Mouse (Mus musculus) CD4-positive, CD25-positive, alpha-beta regulatory T cell, adult 9 weeks (primary cell): ENCODE measurements around the gene Cpne2. TPM values are rescaled to one million over a fixed set of nuclear protein-coding genes. Genes with fewer than 3 reads are reported as not detected.

Experiments used
- polyA plus RNA-seq: library from polyadenylated mRNA; unstranded; fragments of 100-300 nt; shearing (Covaris generic); gene quantifications from one replicate; pipeline ENCODE4 v1.2.1, GENCODE M21; 2017

The Cpne2 gene
- polyA plus RNA-seq, result not detected

DNA sequence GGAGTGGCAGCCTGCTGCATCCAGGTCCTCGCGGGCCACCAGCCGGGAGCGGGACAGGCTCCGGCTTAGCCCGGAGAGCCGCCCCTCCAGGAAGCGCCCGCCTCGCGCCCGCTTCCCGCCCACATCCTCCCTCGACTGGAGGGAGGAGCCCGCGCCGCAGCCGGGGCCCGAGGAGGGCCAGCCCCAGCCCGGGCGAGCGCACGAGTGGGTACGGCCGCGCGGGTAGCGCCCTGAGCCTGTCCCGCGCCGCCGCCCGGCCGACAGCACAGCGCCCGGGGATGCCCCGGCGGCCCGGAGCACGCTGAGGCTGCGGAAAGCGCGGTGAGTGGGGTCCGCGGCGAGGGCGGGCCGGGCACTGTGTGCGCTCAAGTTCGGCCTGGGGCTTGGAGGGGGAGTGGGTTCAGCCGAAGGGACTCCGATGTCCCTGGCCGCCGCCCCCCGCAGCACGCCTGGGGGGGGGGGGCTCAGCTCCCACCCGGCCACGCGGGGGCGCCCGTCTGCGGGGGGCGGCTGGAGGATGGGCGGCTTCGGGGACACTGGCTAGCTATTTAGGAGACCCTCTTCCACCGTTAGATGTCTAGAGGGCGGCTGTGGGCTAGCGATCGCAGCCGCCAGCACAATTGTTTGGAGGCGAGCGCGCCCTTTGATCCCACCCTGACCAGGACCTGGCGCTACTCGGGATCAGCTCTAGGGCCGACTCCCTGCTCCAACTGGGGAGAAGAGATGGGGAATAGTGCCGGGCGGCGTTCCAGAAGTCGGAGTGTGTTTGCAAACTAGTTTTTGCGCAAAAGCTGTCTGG lies at the start of gene Cpne2:
TSS of gene Cpne2 (plus strand) at position 118 of the 799 bp plus-strand sequence.

DNA sequence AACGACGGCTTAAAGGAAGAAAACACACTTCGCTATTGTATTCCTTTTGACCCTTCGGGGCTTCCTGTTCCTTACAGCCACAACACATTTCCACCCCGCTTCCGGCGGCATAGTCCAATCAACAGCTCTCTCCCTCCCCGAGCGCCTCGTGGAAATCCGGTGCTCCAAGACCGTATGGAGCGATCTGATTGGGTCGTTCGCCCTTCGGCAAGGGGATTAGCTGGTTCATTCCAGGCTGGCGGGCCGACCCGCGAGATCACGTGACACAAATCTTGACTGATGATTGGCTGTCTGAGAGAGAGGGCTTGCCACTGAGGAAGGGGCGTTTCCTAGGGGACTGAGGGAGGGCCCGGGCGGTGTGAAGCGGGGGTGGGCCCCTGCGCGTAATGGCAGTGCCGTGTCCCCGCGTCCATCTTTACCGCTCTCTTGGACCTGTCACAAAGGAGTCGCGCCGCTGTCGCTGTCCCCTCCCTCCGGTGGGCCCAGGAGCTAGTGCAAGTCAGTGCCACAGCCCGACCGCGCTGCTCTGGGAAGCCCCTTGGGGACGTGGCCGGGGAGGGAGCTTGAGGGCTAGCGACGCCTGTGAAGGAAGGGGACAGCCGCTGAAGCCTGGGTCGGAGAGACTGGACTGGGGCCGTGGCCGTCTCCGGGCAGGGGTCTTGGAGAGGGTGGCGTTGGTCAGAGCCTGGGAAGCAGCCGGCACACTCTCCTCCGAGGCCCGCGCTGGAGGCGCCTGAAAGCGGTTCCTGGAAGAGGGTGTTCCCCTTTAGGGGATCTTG lies 69.0 kb downstream of the Cpne2 start, which contains the start of the genes Rspry1 and Fam192a:
TSS of gene Rspry1 (plus strand) at position 331 of the 779 bp plus-strand sequence.
TSS of gene Fam192a (minus strand) at position 391 of the 779 bp plus-strand sequence.

Other genes starting within 250 kb of the Cpne2 start
- 0.38 TPM for gene Slc12a3, start 203.8 kb upstream of the Cpne2 start, polyA plus RNA-seq
- 155 TPM for gene Herpud1, start 146.6 kb upstream of the Cpne2 start, polyA plus RNA-seq
- gene Nlrc5, start 98.6 kb upstream of the Cpne2 start, polyA plus RNA-seq, result 285 TPM
- 77.4 TPM for gene Rspry1, start 68.9 kb downstream of the Cpne2 start, polyA plus RNA-seq
- 94.1 TPM for gene Fam192a, start 69.0 kb downstream of the Cpne2 start, polyA plus RNA-seq
- 26.9 TPM for gene Arl2bp, start 133.6 kb downstream of the Cpne2 start, polyA plus RNA-seq
- 0.35 TPM for gene Pllp, start 163.3 kb downstream of the Cpne2 start, polyA plus RNA-seq
- gene Ccl22, start 212.6 kb downstream of the Cpne2 start, polyA plus RNA-seq, result not detected
- gene Cx3cl1, start 239.0 kb downstream of the Cpne2 start, polyA plus RNA-seq, result 0.37 TPM